Mouse (Mus musculus): ENCODE measurements around the gene H2-DMb1.
"Not testable (repeated sequence)": the region's sequence is repeated elsewhere in the genome, so short reads cannot be mapped to it uniquely, and the experiment has no call there.

Gene H2-DMb1

DNA sequence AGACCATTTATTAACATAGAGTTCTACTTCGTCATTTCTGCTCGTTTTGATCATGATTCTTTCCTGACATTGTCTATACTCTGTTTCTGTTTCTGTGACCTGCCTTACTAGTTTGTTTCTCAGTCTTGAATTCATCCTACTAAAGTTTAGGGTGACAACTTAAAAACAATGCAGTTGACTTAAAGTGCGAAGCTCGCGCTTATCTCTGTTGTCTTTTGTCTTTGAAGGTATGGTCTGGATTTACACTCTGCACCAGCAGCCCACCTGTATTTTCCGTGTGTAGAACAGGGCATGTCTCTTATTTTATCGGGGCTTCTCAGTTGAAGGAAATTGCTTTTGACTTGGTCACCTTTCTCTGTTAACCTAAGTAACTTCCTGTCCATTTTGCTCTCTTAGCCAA lies 29.8 kb upstream of the H2-DMb1 start:
- no peak for DNase-seq

DNA sequence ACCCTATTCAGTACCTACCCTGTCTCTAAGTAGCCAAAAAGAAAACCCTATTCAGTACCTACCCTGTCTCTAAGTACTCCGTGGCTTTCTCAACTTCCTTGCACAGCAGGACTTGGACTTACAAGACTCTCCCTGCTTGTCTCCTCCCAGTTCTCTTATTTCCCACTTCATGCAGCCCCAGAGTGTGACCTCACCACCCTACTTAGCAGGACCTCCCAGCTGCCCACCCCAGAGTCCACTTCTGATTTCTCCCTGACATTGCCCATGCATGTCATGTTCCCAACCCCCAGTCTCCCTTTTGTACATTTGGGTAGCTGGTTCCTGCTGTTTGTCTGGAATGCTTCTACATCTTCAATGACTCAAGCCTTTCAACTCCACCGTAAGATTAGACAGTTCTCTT lies 29.4 kb upstream of the H2-DMb1 start:
- no peak for DNase-seq

DNA sequence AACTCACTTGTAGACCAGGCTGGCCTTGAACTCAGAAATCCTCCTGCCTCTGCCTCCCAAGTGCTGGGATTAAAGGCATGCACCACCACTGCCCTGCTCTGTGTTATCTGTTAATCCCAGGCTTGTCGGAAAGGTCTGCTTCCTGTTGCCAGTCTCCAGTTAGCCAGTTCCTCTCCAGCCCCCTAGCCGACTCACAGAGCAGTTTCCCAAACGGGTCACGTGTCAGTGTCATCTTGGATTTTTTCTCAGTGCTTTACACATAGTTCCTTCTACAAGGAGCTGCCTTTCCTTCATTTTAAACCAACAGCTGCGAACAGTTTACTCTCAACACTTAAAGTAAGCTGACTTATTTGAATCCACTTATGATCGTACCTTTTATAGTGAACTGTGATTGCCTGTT lies 28.2 kb upstream of the H2-DMb1 start:
- no peak for DNase-seq

- peak; percentile 33 to 56 for DNase-seq
Measured at GRCm38 (mm10) chr17:34126826-34127420, 25.9 kb upstream of the H2-DMb1 start.

DNA sequence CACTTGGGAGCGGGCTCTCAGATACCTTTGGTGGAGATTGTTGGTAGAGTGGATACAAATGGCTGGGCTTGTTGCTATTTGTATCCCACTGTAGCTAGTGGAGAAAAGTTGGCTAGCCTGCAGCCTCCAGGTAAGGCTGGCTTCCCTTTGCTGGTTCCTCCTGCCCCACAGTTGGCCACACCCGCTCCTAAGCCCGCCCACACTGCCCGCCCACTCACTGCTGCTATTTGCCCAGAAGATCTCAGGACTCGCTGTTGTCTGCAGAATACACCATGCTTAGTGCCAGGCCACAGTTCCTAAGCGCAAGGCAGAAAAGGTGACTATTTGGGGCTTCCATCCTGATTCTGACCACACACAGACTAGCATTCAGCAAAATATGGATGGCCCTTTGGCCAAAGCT lies 25.4 kb upstream of the H2-DMb1 start:
- peak; percentile 82 to 83 for DNase-seq

GRCm38 (mm10) chr17:34128264-34128937 lies 24.5 kb upstream of the H2-DMb1 start:
- no peak for DNase-seq

GRCm38 (mm10) chr17:34128944-34129791 lies 23.7 kb upstream of the H2-DMb1 start:
- DNase-seq = no peak

GRCm38 (mm10) chr17:34130073-34130947 lies 22.6 kb upstream of the H2-DMb1 start:
- DNase-seq = no peak

DNA sequence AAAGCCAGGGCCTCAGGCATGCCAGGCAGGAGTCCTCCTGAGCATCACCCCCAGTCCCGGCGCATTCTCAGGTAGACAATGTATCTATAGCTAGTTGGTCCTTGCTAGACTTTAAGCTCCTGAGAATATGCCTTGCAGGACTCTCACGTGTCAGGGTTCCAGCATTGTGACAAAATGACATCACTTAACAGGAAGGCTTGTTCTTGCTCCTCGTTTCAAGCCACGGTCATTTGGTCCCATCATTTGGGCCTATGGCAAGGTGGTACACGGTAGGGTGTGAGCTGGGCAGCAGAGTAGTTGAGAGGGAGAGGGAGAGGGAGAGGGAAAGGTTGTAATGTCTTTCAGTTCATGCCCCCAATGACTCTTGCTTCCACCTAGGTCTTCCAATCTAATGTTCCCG lies 21.0 kb upstream of the H2-DMb1 start:
- no peak for DNase-seq

DNA sequence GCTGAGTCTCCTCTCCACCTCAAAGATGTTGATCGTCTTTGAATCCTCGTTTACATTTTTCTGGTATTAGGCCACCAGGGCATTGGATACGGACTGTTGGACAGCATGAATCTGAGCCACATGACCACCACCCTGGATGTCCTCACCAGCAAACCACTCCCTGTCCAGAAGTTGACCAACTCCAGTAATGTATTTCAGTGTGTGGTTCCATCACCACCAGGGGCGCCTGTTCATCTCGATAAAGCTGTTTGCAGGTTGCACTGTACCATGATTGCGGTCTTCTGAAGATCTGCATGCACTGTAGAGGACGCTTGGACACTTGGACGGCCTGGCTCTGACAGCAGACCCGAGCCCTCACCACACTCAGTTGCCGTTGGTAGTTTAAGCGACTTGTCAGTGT lies 19.6 kb upstream of the H2-DMb1 start:
- DNase-seq = no peak

DNA sequence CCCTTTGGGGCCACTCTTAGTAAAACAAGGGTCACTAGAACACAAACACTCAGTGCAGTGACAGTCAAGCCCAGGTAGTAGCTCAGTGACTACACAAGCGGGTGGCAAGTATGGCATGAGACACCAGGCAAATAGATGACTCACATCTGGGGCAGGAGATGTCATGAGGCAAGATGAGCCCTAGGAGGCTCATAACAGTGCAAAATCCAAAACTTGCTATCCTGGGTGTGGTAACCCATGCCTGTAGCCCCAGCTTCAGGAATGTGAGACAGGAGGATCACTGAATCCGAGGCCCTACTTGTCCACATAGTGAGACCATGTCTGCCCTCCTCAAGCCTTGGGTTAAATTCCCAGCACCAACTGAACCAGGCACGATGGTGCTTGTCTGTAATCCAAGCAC lies 18.4 kb upstream of the H2-DMb1 start:
- no peak for DNase-seq

DNA sequence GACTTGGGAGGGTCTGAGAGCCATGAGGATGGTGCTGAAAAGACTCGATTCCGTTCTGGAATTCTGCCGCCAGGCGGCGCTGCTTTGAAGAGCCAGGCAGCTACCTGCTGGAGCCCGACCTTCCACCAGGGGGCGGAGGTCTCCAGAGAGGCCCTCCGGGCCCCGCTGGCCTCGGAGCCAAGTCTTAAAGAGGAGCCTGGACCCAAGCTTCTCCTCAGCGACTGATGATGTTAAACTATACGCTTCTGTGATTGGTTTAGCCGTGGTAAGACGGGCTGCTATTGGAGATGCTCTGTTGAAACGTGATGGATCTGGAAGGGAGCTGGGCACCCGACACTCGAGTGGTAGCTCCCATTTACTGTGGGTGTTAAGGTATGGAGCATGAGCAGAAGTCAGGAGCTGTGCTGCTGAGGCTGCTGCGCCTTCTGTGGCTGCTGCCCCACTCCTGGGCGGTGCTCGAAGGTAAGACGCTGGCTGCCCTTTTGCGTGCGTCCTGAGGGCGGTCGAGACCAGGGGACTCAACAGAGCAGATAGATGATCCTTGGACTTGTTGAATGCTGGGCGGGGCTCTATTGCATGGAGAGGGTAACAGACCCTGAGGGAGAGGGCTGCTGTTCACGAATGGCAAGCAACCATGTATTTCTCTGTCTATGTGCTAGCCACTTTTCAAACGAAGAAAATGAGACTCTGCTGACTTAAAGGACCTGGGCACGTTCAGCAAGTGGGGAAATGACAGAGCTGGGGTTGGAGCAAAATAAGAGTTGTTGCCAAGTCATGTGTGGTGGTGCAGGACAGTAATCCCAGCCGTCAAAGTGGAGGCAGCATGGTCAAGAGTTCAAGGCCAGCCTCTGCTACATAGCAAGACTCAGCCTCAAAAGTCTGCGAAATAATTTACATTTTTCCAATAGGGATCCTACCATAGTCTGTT lies 17.3 kb upstream of the H2-DMb1 start:
- peak; percentile 99 for DNase-seq

DNA sequence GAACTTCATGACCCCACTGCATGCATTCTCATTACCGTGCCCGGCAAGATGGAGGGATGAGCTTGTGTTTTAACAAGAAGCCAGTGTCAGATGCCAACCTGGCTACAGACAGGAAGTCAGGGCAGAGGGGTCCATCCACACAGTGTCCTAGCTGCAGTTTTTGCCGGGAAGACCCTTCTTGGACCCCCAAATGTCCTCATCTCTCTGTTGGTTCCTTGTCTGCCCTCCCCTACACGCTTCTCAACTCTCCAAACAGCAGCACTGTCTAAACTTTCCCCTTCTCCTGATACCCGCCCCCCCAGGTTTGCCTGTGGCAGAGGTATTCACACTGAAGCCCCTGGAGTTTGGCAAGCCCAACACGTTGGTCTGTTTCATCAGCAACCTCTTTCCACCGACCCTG lies 15.3 kb upstream of the H2-DMb1 start:
- no peak for DNase-seq

DNA sequence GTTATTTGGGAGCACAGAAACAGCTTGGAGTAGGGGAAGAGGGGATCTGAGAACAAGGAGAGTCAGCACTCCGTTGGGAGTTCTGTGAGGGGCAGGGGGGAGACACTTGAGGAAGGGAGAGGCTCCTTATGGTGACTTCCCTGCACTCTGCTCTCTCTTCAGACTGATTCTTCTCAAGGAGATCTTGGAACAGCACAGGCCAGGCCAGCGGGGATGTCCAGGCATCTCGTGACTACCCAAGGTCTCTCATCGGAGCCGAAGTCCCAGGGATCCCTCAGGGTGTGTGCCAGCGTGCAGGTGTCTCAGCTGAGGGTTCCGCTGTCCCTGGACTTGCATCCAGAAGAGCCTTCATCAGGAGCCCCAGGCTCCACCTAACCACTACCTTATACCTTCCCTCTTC lies 14.2 kb upstream of the H2-DMb1 start:
- no peak for DNase-seq

DNA sequence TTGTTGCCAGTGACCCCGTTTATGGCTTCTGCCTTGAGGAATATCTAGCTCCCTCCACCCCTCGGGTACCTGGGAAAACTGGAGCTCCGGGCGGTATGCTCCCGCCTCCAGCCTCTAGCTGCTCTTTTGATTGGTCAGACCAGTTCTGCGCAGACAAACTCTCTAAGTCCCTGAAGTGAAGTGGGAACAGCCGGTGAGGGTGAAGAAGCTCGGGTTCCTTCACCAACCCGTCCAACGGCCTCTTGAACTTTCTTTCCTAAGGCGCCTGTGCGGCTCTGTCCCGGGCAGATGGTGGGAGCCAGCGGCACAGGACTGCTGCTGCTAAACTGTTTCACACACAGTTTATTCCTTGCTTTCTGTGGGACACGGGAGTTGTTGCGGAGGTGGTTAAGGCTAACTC lies 13.5 kb upstream of the H2-DMb1 start:
- DNase-seq = peak; percentile 39 to 53

DNA sequence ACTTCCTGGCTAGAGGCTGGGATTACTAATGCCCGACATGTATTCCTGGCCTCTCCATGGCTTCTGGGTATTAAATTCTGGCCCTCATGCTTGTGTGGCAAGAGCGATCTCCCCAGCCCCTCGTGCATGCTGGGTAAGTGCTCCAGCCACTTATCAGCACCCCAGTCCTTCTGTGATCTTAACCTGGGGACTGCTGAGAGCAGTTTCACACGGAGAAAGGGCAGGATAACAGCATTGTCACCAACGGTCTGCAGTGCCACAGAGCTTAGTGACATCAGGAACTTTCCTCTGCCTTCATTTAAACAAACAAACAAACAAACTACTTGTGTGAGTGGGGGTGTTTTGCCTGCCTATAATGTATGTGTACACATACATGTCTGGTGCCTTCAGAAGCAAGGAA lies 12.6 kb upstream of the H2-DMb1 start:
- DNase-seq = no peak

DNA sequence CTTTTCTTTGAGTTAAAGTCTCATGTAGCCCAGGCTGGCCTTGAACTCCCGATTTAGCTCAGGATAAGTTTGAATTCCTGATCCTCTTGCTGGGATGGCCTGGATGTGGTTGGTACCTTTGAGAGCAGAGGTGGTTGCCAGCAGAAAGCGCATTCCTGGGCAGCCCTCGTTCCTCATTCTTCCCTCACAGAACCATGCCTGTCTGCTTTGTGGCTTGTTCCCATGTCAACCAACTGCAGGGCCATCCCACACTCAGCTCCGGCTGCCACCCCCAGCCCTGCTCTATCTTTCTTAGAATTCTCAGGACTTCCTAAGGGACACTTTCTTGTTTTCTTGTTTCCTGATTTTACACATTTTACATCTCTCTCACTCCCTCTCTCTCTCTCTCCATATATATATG lies 11.4 kb upstream of the H2-DMb1 start:
- DNase-seq = no peak

- no peak for DNase-seq
Measured at GRCm38 (mm10) chr17:34142456-34143010, 10.3 kb upstream of the H2-DMb1 start.

DNA sequence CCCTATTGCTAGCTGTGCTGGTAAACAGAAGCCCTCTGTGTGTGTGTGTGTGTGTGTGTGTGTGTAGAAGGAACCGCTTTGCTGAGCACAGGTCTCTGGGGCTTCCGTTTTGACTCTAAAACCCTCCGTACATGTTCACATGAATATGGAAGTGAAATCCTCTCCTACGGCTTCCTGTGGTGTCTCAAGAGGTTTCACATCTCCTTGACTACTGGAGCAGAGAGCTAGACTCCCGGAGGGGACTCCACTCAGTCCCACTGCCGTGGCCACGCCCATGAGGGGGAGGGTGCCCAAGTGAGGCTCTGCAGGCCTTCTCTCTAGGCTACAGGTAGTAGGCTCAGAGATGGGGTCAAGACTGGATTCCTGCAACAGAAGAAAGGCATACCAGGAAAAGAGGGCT lies 9.8 kb upstream of the H2-DMb1 start, which contains the start of gene H2-DMb2:
TSS of gene H2-DMb2 (plus strand) at position 275 of the 400 bp plus-strand sequence.
- peak in 1 of 2 experiments; percentile 29 for DNase-seq

DNA sequence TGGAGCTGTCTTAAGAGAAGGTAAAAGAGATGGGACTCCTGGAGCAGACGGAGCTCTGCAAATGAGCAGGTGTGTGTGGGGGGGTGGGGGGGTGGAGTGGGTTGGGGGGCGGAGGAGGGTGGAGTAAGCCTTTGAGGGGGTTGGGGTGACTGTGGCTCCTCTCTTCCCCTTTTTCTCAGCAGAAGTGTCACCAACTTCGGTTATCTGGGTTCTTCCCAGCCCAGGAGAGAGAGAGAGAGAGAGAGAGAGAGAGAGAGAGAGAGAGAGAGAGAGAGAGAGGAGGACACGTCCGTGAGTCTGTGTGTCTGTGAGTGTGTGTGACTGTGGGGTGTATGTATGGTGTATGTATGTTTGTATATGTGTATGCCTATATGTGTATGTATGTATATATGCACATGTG lies 9.4 kb upstream of the H2-DMb1 start:
- no peak for DNase-seq

- not testable (repeated sequence) for DNase-seq
Measured at GRCm38 (mm10) chr17:34144221-34144620, 8.7 kb upstream of the H2-DMb1 start.
